Mouse (Mus musculus) cortical plate, adult 2 months (tissue): ENCODE results near the gene Arl2bp. TPM values are rescaled to one million over a fixed set of nuclear protein-coding genes. Genes with fewer than 3 reads are reported as not detected.
A peak's percentile ranks its signal among the peaks of the same experiment; 100 is the strongest.

ENCODE experiments used
- H3K27ac ChIP-seq: fragments of 200-500 bp; 2 replicates; pipeline ENCODE4 v1.5.1; 2012; ENCODE audit warnings: low read length, control low read depth, inconsistent platforms; ENCODE audit not compliant: insufficient read depth
- H3K4me1 ChIP-seq: fragments of 200-500 bp; 2 replicates; pipeline ENCODE4 v1.6.1; 2011; ENCODE audit warnings: low read length; ENCODE audit not compliant: control insufficient read depth, insufficient read depth
- H3K4me3 ChIP-seq: fragments of 200-500 bp; 2 replicates; pipeline ENCODE4 v1.5.1; 2011; ENCODE audit warnings: mild to moderate bottlenecking, low read length, control low read depth; ENCODE audit not compliant: insufficient read depth
- CTCF ChIP-seq: fragments of 200-500 bp; IDR thresholded peaks from 2 replicates; pipeline ENCODE4 v1.5.1; 2011; ENCODE audit warnings: mild to moderate bottlenecking, control low read depth, low read length; ENCODE audit not compliant: insufficient read depth; ENCODE audit errors: extremely low read depth
- POLR2A ChIP-seq: fragments of 200-500 bp; IDR thresholded peaks from 2 replicates; pipeline ENCODE4 v1.6.1; 2011; ENCODE audit warnings: mild to moderate bottlenecking, low read length, control low read depth; ENCODE audit not compliant: insufficient read depth; ENCODE audit errors: extremely low read depth
- polyA plus RNA-seq: library from polyadenylated mRNA; depleted of rRNA; stranded (reverse); fragments of >200 nt; gene quantifications from 2 replicates; pipeline ENCODE4 v1.2.3, GENCODE M21; 2012

Gene Arl2bp
- polyA plus RNA-seq, 1 experiment: 235 TPM

GRCm38 (mm10) chr8:94702844-94703813 is 36.7 kb downstream of the Arl2bp start:
- TF ChIP-seq CTCF (peak; percentile 86), POLR2A (peak; percentile 29; the same call in 1 of the 2 replicates)
- Histone ChIP-seq H3K4me1 (peaks cover 2% of the 10 kb centered on the region; the same call in 1 of the 2 replicates), H3K27ac (peak overlapping the region; percentile 26; the same call in 1 of the 2 replicates), H3K4me3 (peak overlapping the region; percentile 37)

GRCm38 (mm10) chr8:94703972-94704668 is 37.7 kb downstream of the Arl2bp start:
- peaks cover 2% of the 10 kb centered on the region; the same call in 1 of the 2 replicates for H3K4me1 ChIP-seq
- TF ChIP-seq CTCF (peak; percentile 93), POLR2A (0 out of 2 replicates have a peak, but pooled peaks have one; percentile 14)
- peak overlapping the region; percentile 18; the same call in 1 of the 2 replicates for H3K27ac ChIP-seq
- peak overlapping the region; percentile 42 for H3K4me3 ChIP-seq

GRCm38 (mm10) chr8:94704669-94704984 is 38.2 kb downstream of the Arl2bp start:
- Histone ChIP-seq H3K4me1 (no peaks in the 10 kb centered on the region; the same call in 1 of the 2 replicates), H3K27ac (peak overlapping the region; percentile 18; the same call in 1 of the 2 replicates), H3K4me3 (peak overlapping the region; percentile 42)
- TF ChIP-seq POLR2A (no peak), CTCF (no peak)

DNA sequence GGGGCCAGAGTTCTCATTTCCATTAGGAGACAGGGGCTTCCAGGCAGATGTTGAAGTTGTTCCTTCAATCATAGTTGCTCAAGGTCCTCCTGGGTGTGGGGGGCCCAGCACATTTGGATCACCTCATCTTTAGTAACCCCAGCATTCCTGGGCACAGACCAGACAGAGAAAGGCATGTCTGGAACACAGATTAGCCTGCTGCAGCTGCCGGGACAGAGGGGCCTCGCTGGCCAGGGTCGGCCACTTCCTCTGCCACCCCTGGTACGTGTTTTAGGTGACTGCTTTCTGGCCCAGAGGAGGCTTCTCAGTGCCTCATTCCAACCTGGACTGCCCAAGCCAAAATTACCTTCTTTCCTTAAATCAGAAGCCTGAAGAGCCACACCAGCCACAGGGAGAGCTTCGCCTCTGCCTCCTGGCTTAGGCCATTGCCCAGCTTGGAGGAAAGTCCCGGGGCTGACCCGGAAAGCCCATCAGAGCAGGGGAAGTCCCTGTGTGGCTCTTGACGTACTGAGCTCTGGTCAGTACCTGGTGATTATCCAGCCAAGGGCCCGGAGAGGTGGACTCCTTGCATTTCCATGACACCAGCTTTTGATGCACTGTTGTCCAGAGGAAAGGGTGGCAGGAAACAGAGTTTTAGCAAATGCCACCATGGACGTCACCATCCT is 39.3 kb downstream of the Arl2bp start:
- H3K27ac ChIP-seq: no peak overlapping the region
- no peak overlapping the region for H3K4me3 ChIP-seq
- TF ChIP-seq CTCF (no peak), POLR2A (no peak)
- no peaks in the 10 kb centered on the region for H3K4me1 ChIP-seq

GRCm38 (mm10) chr8:94706732-94707395 is 40.5 kb downstream of the Arl2bp start:
- H3K27ac ChIP-seq: no peak overlapping the region
- H3K4me1 ChIP-seq: no peaks in the 10 kb centered on the region
- no peak overlapping the region for H3K4me3 ChIP-seq
- TF ChIP-seq CTCF (no peak), POLR2A (no peak)

GRCm38 (mm10) chr8:94710336-94710735 is 43.9 kb downstream of the Arl2bp start:
- Histone ChIP-seq H3K27ac (no peak overlapping the region), H3K4me1 (no peaks in the 10 kb centered on the region)
- no peak for TF ChIP-seq POLR2A
- TF ChIP-seq CTCF: no peak

GRCm38 (mm10) chr8:94711160-94711718 is 44.8 kb downstream of the Arl2bp start:
- Histone ChIP-seq H3K4me1 (no peaks in the 10 kb centered on the region), H3K27ac (no peak overlapping the region), H3K4me3 (no peak overlapping the region)
- no peak for TF ChIP-seq POLR2A
- TF ChIP-seq CTCF: no peak

More at GRCm38 (mm10) chr8:94710336-94710735, 43.9 kb downstream of the Arl2bp start:
- H3K4me3 ChIP-seq: no peak overlapping the region

- H3K4me3 ChIP-seq: no peak overlapping the region
- H3K27ac ChIP-seq: no peak overlapping the region
- TF ChIP-seq POLR2A (no peak), CTCF (no peak)
- no peaks in the 10 kb centered on the region for H3K4me1 ChIP-seq
Measured at GRCm38 (mm10) chr8:94714556-94714955, 48.2 kb downstream of the Arl2bp start.
